Mouse (Mus musculus): Measurements from ENCODE around the gene Borcs7. TPM values are rescaled to one million over a fixed set of nuclear protein-coding genes. Genes with fewer than 3 reads are reported as not detected.

Borcs7 gene
- total RNA-seq, 2 experiments from 2014 or later = 3.8 TPM; not detected in 1

DNA sequence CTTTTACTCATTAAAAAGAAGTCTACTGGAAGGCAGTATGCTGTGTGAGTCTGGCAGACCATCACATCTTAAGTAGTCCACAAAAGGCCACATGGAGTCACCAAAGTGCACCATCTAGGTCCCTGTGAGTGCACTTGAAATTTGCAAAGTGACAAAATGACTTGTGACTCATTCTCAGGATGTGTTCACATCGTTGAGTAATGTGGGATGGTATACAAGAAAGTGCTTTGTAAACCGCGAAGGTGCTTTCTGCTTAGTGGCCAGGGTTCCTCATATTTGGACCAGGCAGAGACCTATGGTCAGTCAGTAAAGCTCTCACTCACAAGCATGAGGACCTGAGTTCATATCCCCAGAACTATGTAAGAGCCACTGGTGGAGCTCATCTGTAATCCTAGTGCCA, 58.1 kb downstream of the Borcs7 start:
- no peak for ATAC-seq (replicated peaks; ENCODE audit: low FRiP score, poor library complexity, severe bottlenecking)

GRCm38 (mm10) chr19:46752235-46752634, 62.5 kb downstream of the Borcs7 start:
- no peak for ATAC-seq (replicated peaks; ENCODE audit: low FRiP score, poor library complexity, severe bottlenecking)

Other genes starting within 250 kb of the Borcs7 start
- gene Trim8, start 188.2 kb upstream of the Borcs7 start, total RNA-seq (2015; ENCODE audit: low replicate concordance) = 4.2 and 9.4 TPM in 2 replicates
- gene Trim8, start 188.2 kb upstream of the Borcs7 start, total RNA-seq (2017; ENCODE audit: low replicate concordance) = 5.5 and 7.7 TPM in 2 replicates
- 4.6 and 15.1 TPM in 2 replicates for gene Arl3, start 116.7 kb upstream of the Borcs7 start, total RNA-seq (2015; ENCODE audit: low replicate concordance)
- gene Arl3, start 116.7 kb upstream of the Borcs7 start, total RNA-seq (2017; ENCODE audit: low replicate concordance) = 6.7 and 24.4 TPM in 2 replicates
- gene Sfxn2, start 116.5 kb upstream of the Borcs7 start, total RNA-seq (2015; ENCODE audit: low replicate concordance) = 0.72 and 19.3 TPM in 2 replicates
- 0.98 and 5.8 TPM in 2 replicates for gene Sfxn2, start 116.5 kb upstream of the Borcs7 start, total RNA-seq (2017; ENCODE audit: low replicate concordance)
- 5.0 and 8.8 TPM in 2 replicates for gene Wbp1l, start 90.8 kb upstream of the Borcs7 start, total RNA-seq (2015; ENCODE audit: low replicate concordance)
- gene Wbp1l, start 90.8 kb upstream of the Borcs7 start, total RNA-seq (2017; ENCODE audit: low replicate concordance) = 6.7 and 9.2 TPM in 2 replicates
- gene Cyp17a1, start 16.7 kb upstream of the Borcs7 start, total RNA-seq (2015; ENCODE audit: low replicate concordance) = not detected in 2 replicates
- gene Cyp17a1, start 16.7 kb upstream of the Borcs7 start, total RNA-seq (2017; ENCODE audit: low replicate concordance) = not detected in 2 replicates
- 2.5 and 10.9 TPM in 2 replicates for gene As3mt, start 17.6 kb downstream of the Borcs7 start, total RNA-seq (2015; ENCODE audit: low replicate concordance)
- gene As3mt, start 17.6 kb downstream of the Borcs7 start, total RNA-seq (2017; ENCODE audit: low replicate concordance) = 1.2 and 2.0 TPM in 2 replicates
- 35.0 and 39.8 TPM in 2 replicates for gene Cnnm2, start 71.7 kb downstream of the Borcs7 start, total RNA-seq (2015; ENCODE audit: low replicate concordance)
- 40.1 and 60.7 TPM in 2 replicates for gene Cnnm2, start 71.7 kb downstream of the Borcs7 start, total RNA-seq (2017; ENCODE audit: low replicate concordance)